Comparison of ENCODE assay signal across 8 mouse cellular contexts in the genomic region with DNA sequence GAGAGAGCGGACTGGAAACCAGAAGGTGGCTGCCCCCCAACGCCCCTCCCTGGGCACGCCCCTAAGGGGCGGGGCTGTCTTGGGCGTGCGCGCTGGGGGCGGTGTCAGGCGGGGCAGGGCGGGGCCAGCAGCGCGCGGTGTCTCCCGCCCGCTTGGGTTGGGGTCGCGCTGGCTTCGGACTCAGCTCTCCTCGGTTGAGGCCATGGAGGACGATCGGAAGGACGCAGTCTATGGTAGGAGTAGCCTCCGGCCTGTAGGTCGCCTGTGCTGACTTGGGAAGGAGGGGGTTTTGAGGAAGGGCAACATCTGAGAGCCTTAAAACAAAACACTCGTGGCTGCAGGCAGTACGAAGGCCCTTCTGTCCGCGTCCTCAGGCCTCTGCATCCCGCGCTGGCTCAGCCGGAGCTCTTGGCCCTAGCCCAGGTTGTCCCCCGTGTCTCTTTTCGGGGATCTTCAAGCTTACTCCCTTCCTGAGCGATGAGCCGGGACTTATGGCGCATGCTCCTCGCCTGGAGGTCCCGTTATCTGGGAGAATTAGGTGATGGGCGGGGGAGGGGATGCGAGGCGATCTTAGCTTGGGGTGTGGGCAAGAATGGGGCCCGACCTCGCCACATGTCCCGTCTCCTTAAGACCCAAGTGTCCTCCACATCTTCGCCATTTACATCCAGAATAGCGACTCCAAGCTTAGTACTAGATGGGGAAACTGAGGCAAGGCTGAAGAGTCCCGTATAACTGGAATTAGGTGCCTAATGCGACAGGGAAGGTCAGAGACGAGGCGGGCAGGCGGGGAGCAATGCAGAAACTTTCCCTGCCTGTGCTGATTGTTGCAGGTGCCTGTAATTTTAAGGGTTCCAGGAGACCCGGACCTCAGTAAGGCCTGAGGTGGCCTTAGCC. TPM values are rescaled to one million over a fixed set of nuclear protein-coding genes. Genes with fewer than 3 reads are reported as not detected.
DNase-seq lines count a peak whose midpoint lies in the region; ATAC-seq and TF ChIP-seq lines count a peak whose summit lies in the region.

A gene (plus strand): TSS at position 80 of the 894 bp plus-strand sequence.

- peak; percentile 92 to 95 for DNase-seq in B cell, adult 2 months
- peak; percentile 87 for DNase-seq in brain, adult 2 months (ENCODE audit: low read depth, low spot score)
- DNase-seq in heart, embryonic 10.5 days (ENCODE audit: low spot score) = peak; percentile 93
- peak; percentile 91 for DNase-seq in liver
- peak; percentile 52 to 83 for DNase-seq in monocyte, adult 2 months (ENCODE audit: low read depth in 1 of 2, low spot score in 2 of 2)
- peak; percentile 84 to 87 for DNase-seq in spleen, postnatal 14 days (ENCODE audit: low spot score in 2 of 2)

- H3K36me3 ChIP-seq in heart, embryonic 10.5 days = 0 out of 2 replicates have a peak, but pooled peaks cover 11% of the 10 kb centered on the region
- no peaks in the 10 kb centered on the region for H3K36me3 ChIP-seq in kidney, embryonic 15.5 days

- H3K4me2 ChIP-seq in kidney, embryonic 15.5 days = peak within 1 kb of the TSS; percentile 79

- peak within 1 kb of the TSS; percentile 88 for H3K4me3 ChIP-seq in embryonic fibroblast, embryonic 13.5 days (ENCODE audit: insufficient read depth, low read length)
- peak within 1 kb of the TSS; percentile 90 for H3K4me3 ChIP-seq in heart, embryonic 10.5 days
- peak within 1 kb of the TSS; percentile 71 for H3K4me3 ChIP-seq in kidney, embryonic 15.5 days (replicated peaks)

- no peaks in the 10 kb centered on the region for H3K4me1 ChIP-seq in embryonic fibroblast, embryonic 13.5 days (ENCODE audit: control insufficient read depth, insufficient read depth, low read length)
- peaks cover 27% of the 10 kb centered on the region for H3K4me1 ChIP-seq in heart, embryonic 10.5 days
- peaks cover 25% of the 10 kb centered on the region for H3K4me1 ChIP-seq in kidney, embryonic 15.5 days

- peak; percentile 84 for TF ChIP-seq POLR2A in embryonic fibroblast, embryonic 13.5 days (IDR thresholded peaks at IDR 0.05; ENCODE audit: low read depth, low read length)

- H3K9ac ChIP-seq in kidney, embryonic 15.5 days = peak within 1 kb of the TSS; percentile 60

- H3K27ac ChIP-seq in embryonic fibroblast, embryonic 13.5 days (ENCODE audit: insufficient read depth, low read length) = 0 out of 2 replicates have a peak within 1 kb of the TSS, but pooled peaks have one; percentile 4
- H3K27ac ChIP-seq in heart, embryonic 10.5 days = peak within 1 kb of the TSS; percentile 93
- peak within 1 kb of the TSS; percentile 76 for H3K27ac ChIP-seq in kidney, embryonic 15.5 days

- H3K27me3 ChIP-seq in heart, embryonic 10.5 days (ENCODE audit: insufficient read depth, poor library complexity, severe bottlenecking) = no peaks in the 10 kb centered on the region
- H3K27me3 ChIP-seq in kidney, embryonic 15.5 days = no peaks in the 10 kb centered on the region

- peak; percentile 93 for ATAC-seq in kidney, embryonic 15.5 days (replicated peaks; ENCODE audit: low FRiP score)

- WGBS in heart, embryonic 10.5 days = under 1% methylated on average over 52 of the region's 52 CpGs
- under 1% methylated on average over 52 of the region's 52 CpGs for WGBS in kidney, embryonic 15.5 days

- H3K9me3 ChIP-seq in heart, embryonic 10.5 days = no peaks in the 10 kb centered on the region
- no peaks in the 10 kb centered on the region for H3K9me3 ChIP-seq in kidney, embryonic 15.5 days (replicated peaks)

- TF ChIP-seq CTCF in embryonic fibroblast, embryonic 13.5 days (IDR thresholded peaks at IDR 0.05; ENCODE audit: borderline replicate concordance, insufficient read depth, low read length) = no peak

RNA-seq across cellular contexts. Expression of the gene that starts here (rescaled TPM):
- polyA plus RNA-seq in embryonic fibroblast, embryonic 13.5 days (2011; ENCODE audit: insufficient read length, low read depth, missing spikeins) = 115 and 125 TPM in 2 replicates
- polyA plus RNA-seq in heart, embryonic 10.5 days (2016; fragmentation: Nextera tagmentation; extraction: Ambion mirVana) = 69.2 and 70.4 TPM in 2 replicates
- polyA plus RNA-seq in kidney, embryonic 15.5 days (2015; fragmentation: Nextera tagmentation; extraction: Ambion mirVana) = 85.4 and 97.1 TPM in 2 replicates

Comparison
In these comparisons a context has a peak if more than half of its experiments do, and no peak if none do; other contexts are left out.
1. Peak in every context shown above with its lines: DNase-seq, ATAC-seq, H3K4me3 ChIP-seq and H3K27ac ChIP-seq.
2. H3K27ac ChIP-seq: peak in every context shown above with its lines; median percentile 93 in heart, embryonic 10.5 days; 76 in kidney, embryonic 15.5 days; 4 in embryonic fibroblast, embryonic 13.5 days.